Mouse (Mus musculus) brain, embryonic 14.5 days (tissue): Measurements from ENCODE around the gene Ubr4.

ENCODE experiments used
- CTCF ChIP-seq: fragments of 200-500 bp; IDR thresholded peaks from 2 replicates; pipeline ENCODE4 v1.5.1; 2012; ENCODE audit warnings: inconsistent platforms, mild to moderate bottlenecking, moderate library complexity, borderline replicate concordance; ENCODE audit not compliant: insufficient read depth, insufficient read length; ENCODE audit errors: extremely low read depth
- POLR2A ChIP-seq: fragments of 200-500 bp; IDR thresholded peaks from 2 replicates; pipeline ENCODE4 v1.6.1; 2012; ENCODE audit warnings: mild to moderate bottlenecking, inconsistent platforms, borderline replicate concordance; ENCODE audit not compliant: poor library complexity, insufficient read depth, insufficient read length, severe bottlenecking; ENCODE audit errors: extremely low read depth

DNA sequence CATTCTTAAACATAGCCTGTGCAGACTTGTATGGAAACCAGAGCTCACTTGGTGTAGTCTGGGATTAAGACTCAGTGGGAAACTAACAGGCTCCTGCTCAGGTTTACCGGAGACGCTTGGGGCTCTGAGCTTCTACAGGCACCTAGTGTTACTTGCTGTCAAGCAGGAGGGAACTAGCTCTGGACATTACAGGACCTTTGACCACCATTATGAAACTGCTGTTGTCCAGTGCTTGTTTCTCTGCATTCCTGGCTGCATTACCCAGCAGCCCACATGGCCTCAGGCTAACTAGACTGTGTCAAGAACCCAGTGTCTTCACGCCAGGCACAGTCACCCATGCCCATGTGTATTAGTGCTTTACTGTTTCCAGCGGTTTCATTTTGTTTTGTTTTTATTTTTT, 20.7 kb downstream of the Ubr4 start:
- no peak for TF ChIP-seq CTCF
- no peak for TF ChIP-seq POLR2A
